Mouse (Mus musculus) ovary, adult 18-20 months (tissue): ENCODE data around the gene Atp5f1.

ENCODE experiments used
- DNase-seq: peaks from one replicate; pipeline ENCODE4 v3.0.0; 2022; ENCODE audit warnings: low spot score, mixed read lengths

The Atp5f1 gene

DNA sequence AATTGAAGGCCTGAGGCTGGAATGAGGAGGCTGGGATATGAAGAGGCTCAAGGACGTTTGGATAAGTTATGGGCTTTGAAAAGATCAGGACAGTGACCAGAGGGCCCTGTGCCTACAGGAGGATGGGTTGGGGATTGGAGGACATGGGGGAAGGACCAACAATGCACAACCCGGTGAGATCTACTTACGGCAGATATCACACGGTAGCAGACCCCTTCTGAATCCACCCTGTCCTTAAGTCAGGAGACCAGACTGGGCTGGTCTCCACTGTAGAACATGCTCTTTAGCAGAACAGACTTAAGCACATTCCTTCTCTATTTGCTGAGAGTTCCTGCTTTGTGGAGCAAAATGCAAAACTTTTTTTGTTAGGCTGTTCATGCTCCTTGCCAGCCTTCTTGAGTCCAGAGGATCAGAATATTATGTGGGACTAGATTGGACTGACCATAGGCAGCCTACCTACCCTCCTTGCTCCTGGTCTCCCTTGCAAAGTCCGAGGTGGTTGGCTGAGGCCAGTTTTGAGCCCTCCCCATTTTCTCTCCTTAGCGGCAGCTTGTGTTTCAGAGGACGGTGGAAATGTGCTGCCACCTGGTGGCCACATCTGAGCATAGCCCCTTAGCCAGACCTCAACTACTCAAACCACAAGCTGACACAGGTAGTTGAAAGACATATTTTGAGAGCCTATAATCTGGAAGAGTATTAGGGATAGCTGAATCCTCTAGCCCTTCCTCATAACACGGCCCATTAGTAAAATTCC lies 60.3 kb downstream of the Atp5f1 start:
- peak; percentile 49 for DNase-seq

DNA sequence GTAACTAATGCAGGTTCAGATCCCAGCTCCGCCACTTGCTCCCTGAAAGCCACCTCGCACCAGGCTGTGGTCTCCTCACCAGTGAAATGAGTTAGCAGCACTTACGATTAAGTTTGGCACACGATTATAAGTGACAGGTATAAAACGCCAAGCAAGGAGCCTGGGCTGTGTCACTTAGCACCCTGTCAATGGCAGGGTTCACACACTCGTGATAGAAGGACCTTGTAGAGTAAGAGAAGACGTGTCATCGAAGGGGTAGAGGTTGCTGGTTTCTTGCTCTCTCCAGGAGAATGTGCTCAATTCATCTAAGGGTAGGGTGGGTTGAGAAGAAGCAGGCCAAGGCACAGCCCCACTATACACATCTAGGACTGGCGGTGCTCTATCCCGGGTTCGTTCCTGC lies 61.0 kb downstream of the Atp5f1 start:
- DNase-seq, result no peak

DNA sequence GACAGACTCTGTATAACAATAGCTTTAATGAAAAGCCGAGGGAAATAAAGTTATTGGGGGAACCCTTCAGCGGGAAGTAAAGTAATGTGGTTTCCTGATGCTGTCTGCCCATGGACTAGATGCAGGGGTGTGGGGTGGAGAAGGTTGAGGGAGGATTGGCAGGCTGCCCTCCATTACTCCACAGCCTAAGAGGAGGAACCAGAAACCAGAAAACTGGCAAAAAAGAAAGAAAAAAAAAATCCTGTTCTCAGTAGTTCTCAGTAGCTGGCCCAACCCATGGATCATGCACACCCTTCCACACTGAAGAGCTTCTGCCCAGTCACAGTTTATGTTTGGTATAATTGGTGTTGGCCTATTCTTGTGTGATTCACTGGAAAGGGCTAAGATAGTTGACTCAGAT lies 61.6 kb downstream of the Atp5f1 start:
- no peak for DNase-seq

DNA sequence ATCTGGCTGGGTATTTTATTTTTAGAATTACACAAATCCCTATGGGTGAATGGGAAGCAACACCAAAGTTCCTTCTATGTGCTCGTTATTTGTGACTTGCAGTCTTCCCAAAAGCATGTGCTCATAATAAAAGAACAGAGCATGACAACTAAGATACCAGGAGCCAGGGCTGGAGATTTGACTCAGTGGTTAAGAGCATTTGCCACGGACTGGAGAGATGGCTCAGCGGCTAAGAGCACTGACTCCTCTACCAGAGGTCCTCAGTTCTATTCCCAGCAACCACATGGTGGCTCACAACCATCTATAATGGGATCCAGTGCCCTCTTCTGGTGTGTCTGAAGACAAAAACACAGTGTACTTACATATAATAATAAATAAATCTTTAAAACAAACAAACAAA lies 63.1 kb downstream of the Atp5f1 start:
- no peak for DNase-seq

DNA sequence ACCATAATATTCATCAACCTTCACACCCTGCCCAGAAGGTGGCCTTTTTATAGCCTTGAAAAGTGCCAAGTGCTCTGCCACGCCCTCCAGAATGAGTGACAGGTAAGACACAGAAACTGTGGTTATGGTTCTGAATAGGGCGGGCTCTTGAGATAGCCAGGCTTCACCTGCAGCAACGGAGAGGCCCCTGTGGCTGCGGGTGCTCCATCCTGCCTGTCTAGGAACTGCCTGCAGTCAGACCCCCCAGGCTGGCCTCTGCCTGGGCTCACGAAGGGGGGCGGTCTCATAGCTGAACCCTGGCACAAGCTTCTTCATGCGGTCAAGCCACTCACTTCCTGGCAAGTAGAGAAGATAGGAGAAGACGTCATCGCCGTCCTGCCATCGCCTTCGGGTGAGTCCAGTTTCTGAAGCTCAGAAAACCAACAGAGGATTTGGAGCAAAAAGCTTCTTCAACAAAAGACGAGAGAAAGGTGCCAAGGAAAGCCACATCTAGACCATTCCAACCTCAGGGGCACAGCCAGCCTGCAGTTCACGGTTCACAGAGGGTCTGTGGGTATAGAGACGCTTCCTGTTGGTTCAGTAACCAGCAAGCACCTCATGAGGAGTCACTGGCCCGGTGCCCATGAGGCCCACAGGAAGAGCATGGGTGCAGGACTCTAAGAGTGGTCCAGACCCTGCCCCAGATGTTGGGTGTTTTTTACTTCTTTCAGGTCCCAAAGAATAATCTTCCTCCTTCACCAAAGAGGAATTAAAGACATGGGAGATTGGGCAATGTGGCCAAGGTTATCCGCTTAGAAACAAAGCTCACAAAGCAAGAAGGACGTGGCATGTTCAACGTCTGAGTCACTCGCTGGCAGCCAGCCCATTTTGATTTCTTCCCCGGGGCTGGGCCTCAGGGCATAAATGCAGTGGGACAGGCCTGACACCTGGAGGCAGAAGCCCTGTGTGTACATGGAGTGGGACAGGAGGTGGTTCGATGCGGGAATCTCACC lies 65.0 kb downstream of the Atp5f1 start:
- DNase-seq, result peak; percentile 88

DNA sequence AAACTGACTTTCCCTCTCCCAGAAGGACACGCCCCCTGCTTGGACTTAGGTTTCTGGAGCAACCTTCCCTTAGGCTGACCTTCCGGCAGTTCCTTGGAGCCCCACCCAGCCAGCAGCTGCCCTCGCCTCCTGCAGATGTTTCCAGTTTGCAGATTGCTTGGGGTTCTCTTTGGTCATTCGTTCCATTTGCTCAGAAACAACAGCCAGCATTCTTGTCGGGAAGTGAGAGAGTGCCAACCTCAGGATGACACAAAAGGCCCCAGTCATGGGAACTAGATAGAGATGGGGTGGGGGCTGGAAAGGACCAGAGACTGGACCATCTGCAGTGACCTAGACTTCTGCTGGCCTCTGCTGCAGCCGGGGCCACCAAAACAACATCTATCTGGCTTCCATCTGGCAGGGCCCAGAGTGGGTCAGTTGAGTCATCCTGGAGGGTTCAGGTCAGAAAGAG lies 65.9 kb downstream of the Atp5f1 start:
- peak; percentile 20 for DNase-seq
